Mouse (Mus musculus): Measurements from ENCODE around the gene Ddx4. TPM values are rescaled to one million over a fixed set of nuclear protein-coding genes. Genes with fewer than 3 reads are reported as not detected.

Gene Ddx4
- total RNA-seq, 2 experiments from 2014 or later, result not detected

GRCm38 (mm10) chr13:112570768-112571167 lies 81.5 kb downstream of the Ddx4 start:
- intact Hi-C loops (cut with DNase I), result no loop called here
- no peak for DNase-seq

DNA sequence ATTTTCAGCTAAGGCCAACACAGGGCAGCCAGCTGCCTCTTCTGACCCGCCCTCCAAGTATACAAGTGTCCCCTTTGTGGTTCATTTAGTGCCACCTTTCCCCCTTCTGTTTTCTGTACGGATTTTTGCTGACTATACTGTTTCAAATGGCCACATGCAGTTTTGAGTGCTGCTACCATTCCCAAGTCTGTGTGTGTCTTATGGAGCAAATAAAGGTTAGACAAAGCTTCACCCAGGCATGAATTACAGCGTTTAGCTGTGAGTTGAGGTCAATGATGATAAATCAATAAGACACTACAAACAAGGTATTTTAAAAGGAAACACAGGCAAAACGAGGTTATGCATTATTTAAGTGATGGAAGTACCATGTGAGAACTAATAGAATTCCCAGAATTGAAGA lies 82.7 kb downstream of the Ddx4 start:
- intact Hi-C loops (cut with DNase I), result no loop called here
- DNase-seq, result no peak

GRCm38 (mm10) chr13:112560554-112561138 lies 91.6 kb downstream of the Ddx4 start:
- no peak for DNase-seq
- intact Hi-C loops (cut with DNase I), result no loop called here

- intact Hi-C loops (cut with DNase I), result no loop called here
- DNase-seq, result no peak
Observed at GRCm38 (mm10) chr13:112556501-112556900, 95.8 kb downstream of the Ddx4 start.

- DNase-seq, result no peak
- intact Hi-C loops (cut with DNase I), result no loop called here
Observed at GRCm38 (mm10) chr13:112553304-112553703, 99.0 kb downstream of the Ddx4 start.

DNA sequence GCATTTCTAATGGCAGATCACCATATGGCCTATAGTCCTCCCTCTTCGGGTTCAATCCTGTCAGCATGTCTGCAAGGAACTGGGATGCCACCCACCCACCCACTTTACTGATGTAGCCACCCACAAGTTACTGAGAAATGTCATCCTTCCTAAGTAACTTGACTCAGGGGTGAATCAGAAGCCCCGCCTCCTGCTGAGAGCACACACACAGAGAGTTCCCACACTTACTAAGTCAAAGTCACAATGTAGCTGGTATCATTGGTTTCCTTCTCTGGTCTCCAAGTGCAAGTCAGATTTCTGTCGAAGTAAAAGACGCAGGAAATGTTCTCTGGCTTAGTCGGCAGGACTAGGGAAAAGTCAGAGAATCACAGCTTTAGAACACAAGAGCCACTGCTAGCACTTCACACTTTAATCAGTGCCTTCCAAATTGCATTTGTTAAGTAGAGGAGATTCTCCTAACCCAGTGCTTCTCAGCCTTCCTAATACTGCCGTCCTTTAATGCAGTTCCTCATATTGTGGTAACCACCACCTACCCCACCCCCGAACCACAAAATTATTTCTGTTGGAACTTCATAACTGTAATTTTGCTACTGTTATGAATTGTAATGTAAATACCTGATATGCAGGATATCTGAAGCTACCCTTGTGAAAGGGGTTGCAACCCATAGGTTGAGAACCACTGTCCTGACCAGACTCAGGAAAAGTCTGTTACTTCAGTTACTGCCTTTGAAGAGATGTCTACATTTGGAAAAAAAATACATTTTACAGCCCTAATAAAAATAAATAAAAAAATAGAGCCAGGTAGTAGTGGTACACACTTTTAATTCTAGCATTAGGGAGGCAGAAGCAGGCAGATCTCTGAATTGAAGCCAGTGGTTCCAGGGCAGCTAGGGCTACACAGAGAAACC lies 100.4 kb downstream of the Ddx4 start:
- no peak for DNase-seq
- intact Hi-C loops (cut with DNase I), result no loop called here

Other genes with a start within 250 kb of the Ddx4 start
- gene Il6st, start 188.4 kb downstream of the Ddx4 start, total RNA-seq (2021), result 100 to 1,000 TPM; 124 to 163 TPM
- not detected for gene Il31ra, start 58.1 kb downstream of the Ddx4 start, total RNA-seq (2021)
- gene Slc38a9, start 8.3 kb upstream of the Ddx4 start, total RNA-seq (2021), result 1 to 10 TPM; 5.7 to 6.0 TPM
- gene Plpp1, start 148.3 kb upstream of the Ddx4 start, total RNA-seq (2021), result 10 to 100 TPM; 34.2 to 42.7 TPM